Mouse (Mus musculus) lung, adult 2 months (tissue): Measurements from ENCODE around the gene Brinp2. TPM values are rescaled to one million over a fixed set of nuclear protein-coding genes. Genes with fewer than 3 reads are reported as not detected.

Experiments used
- DNase-seq: peaks from one replicate; pipeline ENCODE4 v3.0.0; 2022
- H3K4me1 ChIP-seq: fragments of 200-500 bp; 2 replicates; pipeline ENCODE4 v1.6.1; 2011; ENCODE audit warnings: low read length; ENCODE audit not compliant: control insufficient read depth, insufficient read depth
- H3K4me3 ChIP-seq: fragments of 200-500 bp; replicated peaks from 2 replicates; pipeline ENCODE3; 2011; ENCODE audit warnings: low read depth, mild to moderate bottlenecking, control low read depth, low read length; ENCODE audit errors: extremely low read depth
- CTCF ChIP-seq: fragments of 200-500 bp; IDR thresholded peaks from 2 replicates; pipeline ENCODE4 v1.5.1; 2011; ENCODE audit warnings: mild to moderate bottlenecking, low read length, control low read depth; ENCODE audit not compliant: insufficient read depth
- POLR2A ChIP-seq: fragments of 200-500 bp; IDR thresholded peaks from 2 replicates; pipeline ENCODE4 v1.6.1; 2011; ENCODE audit warnings: low read depth, mild to moderate bottlenecking, control low read depth, low read length, borderline replicate concordance; ENCODE audit errors: extremely low read depth
- WGBS: fragments of 180-500 bp; shearing (Covaris S2); methylation state at CpG from one replicate; pipeline ENCODE4 v1.1.7; 2018; 5-methylcytosine and 5-hydroxymethylcytosine counted together
- polyA plus RNA-seq: library from polyadenylated mRNA; depleted of rRNA; stranded (reverse); fragments of >200 nt; gene quantifications from 2 replicates; pipeline ENCODE4 v1.2.3, GENCODE M21; 2012

The Brinp2 gene
- polyA plus RNA-seq, 1 experiment: 0.22 TPM

DNA sequence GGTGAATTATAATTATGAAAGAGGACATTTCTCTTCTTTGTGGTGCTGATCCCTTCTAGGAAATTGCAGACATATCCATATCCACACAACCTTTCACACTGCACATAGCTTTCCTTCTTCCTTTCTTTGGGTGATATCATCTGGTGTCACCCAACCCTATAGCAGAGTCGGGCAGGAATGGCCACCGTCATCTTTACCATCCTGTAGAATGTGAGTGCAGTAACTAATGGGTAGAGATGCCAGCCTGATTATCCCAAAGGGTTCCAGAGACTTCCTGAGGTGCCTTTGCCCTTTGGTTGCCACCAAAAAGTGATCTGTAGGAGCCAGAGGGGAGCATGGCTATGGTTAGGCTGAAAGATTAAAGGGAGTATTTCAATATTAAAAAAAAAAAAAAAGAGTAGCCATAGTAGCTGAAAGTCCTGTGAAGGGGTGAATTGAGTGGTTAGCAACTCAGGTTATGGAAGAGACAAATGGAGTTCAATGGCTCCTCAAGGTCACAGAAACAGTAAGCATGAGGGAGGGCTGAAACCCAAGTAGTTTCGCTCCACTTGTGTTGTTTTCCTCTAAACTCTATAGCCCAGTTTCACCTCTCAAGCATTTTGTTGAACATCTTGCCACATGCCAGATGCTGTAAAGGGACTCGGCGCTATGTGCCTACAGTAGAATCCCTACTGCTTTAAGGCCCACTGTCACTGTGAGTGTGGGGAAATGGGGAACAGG is 96.5 kb downstream of the Brinp2 start:
- DNase-seq: no peak
- TF ChIP-seq POLR2A (no peak), CTCF (no peak)
- Histone ChIP-seq H3K4me3 (no peak overlapping the region), H3K4me1 (no peaks in the 10 kb centered on the region)
- WGBS: 86% methylated on average over 5 of the region's 5 CpGs

DNA sequence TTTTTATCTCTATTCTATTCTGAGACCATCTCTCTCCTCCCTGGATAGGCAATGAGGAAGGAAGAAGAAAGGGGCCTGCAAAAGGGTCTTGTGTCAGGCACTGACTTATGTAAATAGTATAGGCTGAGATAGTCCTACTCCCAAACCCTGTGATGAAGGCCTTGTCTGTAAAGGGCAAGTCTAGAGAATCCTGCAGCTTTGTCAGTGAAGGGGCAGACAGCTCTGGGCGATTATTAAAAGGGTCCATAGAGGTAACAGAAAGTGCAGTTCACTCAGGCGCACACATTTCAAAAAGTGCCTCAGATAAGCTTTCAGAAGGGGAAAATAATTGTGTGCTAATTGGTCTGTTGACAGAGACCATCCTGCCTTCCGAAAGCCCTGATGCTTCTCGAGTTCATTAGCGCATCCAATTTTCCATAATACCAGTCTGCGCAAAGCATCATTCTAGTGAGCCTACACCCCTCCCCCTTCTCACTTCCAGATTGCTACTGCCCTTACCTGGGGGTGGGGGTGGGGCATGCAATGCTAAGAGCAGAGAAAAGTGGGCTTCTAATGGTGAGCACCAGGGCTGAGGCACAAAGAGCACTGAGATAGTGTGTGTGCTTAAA is 97.3 kb downstream of the Brinp2 start:
- no peak overlapping the region for H3K4me3 ChIP-seq
- TF ChIP-seq CTCF (no peak), POLR2A (no peak)
- no peak for DNase-seq
- H3K4me1 ChIP-seq: no peaks in the 10 kb centered on the region
- WGBS: 71% methylated on average over 6 of the region's 6 CpGs

DNA sequence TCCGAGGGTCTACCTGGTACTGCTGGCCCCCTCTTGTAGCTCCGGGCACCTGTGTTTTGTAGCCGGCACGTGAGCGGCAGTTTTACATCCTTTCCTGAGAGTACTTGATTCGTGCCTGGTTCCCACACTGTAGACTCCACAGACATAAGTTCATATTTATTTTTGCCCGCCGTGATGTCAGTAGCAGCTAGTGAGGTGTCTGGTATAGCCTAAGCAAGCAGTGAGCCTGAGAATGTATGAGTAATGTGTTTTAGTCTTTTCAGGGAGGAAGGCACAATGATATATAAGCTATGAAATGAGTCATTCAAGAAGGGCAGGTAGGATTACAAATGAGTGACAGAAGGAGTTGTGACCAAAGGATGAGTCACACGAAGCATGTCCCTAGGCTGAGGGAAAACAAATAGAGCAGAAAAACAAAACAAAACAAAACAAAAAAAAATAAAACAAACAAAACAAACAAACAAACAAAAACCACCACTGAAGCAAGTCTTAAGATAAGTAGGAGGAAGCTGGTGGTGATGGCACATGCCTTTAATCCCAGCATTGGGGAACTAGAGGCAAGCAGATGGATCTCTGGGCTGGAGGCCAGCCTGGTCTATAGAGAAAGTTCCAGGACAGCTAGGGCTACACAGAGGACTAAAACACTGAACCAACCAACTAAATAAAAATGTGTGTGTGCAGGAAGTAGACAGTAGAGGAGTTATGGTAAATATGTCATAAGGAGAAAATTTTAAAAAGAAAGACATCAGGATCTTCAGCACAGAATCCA is 100.0 kb downstream of the Brinp2 start:
- no peak overlapping the region for H3K4me3 ChIP-seq
- 79% methylated on average over 9 of the region's 9 CpGs for WGBS
- TF ChIP-seq CTCF (no peak), POLR2A (no peak)
- H3K4me1 ChIP-seq: no peaks in the 10 kb centered on the region
- no peak for DNase-seq

DNA sequence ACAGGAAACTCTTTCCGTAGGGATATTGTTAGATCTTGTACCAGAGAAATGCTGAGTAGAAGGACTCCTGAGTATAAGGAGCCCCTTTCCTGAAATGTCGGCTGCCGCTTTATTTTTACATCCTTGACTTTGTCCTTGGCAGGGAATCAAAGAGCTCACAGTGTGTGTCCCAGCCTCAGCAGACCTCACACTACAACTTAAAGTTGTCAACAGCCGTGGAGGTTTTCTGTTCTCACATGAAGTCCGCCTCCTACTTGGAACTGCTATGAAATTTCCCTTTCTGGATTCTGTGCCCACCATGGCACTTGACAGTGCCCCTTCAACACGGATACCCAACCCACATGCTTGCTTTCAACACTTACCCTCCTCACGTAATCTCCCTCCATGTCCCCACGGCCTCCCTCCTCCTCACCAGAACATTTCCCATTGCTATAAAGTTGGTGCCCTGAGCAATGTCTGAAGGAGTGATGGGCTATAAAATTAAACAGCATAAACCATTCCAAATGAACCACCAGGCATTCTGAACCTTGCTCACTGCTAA is 103.4 kb downstream of the Brinp2 start:
- 59% methylated on average over 8 of the region's 8 CpGs for WGBS
- no peak for DNase-seq
- no peak for TF ChIP-seq POLR2A
- TF ChIP-seq CTCF: no peak
- Histone ChIP-seq H3K4me3 (no peak overlapping the region), H3K4me1 (no peaks in the 10 kb centered on the region)

DNA sequence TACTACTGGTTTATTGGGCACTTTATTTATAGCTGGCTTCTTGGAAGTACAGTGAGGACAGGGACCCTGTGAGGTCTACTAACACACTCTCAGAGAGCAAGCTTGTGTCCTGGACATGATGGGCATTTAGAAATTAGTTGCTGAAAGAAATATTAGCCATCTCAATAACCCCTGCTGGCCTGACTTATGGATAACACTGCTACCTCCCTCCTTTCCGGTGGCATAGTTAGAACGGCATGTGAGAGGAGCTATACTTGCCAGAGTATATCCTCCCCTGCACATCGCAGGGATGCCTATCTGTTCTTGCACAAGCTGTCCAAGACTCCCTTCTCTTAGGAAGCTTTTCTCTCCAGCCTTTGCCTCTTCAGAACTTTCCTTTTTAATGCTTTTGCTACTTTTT is 107.9 kb downstream of the Brinp2 start:
- 84% methylated on average over 3 of the region's 3 CpGs for WGBS
- no peak for TF ChIP-seq POLR2A
- TF ChIP-seq CTCF: no peak
- Histone ChIP-seq H3K4me1 (no peaks in the 10 kb centered on the region), H3K4me3 (no peak overlapping the region)
- no peak for DNase-seq

DNA sequence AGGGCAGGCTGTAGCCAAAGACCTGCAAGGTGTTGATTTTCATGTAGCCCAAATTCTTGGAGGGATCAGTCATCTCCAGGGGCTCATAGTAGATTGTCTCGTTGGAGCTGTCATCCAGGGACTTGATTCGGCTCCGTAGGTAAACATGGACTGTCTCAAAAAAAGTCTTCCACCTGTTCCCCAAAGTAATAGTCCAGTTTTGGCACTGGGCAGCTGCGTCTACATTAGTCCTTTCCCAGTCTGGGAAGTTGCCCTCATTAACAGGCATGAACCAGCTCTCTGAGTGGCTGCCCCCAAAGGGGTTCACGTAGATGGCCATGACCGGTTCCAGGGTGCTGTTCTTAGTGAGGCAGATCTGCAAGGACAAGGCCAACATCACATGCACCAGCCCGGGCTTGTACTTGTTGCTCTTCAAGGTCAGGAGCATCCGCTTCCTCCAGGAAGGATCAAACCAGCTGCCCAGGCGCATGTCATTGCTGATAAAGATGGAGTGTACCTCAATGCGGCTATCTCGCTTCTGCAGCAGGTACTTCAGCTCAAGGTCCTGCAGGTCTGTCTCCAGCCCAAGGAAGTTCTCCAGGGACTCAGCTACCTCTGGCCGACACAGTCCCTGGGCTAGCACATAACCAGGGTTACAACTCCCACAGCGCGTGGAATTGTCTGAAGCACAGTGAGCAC is 109.5 kb downstream of the Brinp2 start:
- no peak for DNase-seq
- 92% methylated on average over 14 of the region's 14 CpGs for WGBS
- Histone ChIP-seq H3K4me3 (no peak overlapping the region), H3K4me1 (no peaks in the 10 kb centered on the region)
- TF ChIP-seq POLR2A: no peak
- TF ChIP-seq CTCF: no peak

DNA sequence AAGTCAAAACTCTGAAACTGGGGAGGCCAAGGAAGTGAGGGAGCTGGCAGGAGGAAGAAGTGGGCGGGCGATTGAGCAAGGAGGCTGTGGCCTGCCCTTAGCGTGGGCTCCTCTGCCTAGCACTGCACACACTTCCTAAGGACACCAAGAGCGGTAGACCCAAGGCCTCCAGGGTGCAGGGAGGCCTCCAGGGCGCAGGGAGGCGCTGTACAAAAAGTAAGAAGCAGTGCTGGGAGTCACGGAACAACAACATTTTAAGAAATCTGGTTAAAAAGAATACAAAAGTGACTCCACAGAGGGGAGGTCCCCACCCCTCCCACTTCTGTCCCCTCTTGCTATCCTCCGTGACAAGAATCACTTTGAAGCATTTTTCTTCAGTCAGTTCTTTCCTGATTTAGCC is 110.6 kb downstream of the Brinp2 start:
- DNase-seq: no peak
- WGBS: 75% methylated on average over 8 of the region's 8 CpGs
- TF ChIP-seq POLR2A (no peak), CTCF (no peak)

DNA sequence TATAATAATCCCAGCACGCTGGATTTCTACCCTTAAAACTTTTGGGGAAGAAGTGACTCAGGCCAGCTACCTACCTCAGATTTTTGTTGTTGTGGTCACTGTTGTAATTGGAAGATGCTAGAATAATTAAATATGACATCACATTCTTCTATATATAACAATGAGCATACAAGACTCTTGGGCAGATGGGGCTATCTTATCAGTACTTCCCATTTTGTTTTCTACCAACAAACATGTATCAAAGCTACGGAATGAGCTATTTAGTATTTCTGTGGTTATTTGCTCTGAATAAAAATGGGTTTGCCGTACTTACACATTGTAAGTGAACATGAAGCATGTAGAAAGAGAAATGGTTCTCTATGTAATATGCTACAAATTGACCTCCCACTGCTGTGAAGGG is 112.1 kb downstream of the Brinp2 start:
- DNase-seq: no peak
- TF ChIP-seq POLR2A (no peak), CTCF (no peak)
- Histone ChIP-seq H3K4me3 (no peak overlapping the region), H3K4me1 (no peaks in the 10 kb centered on the region)
- 86% methylated on average over 3 of the region's 3 CpGs for WGBS

More for the DNA sequence above, 110.6 kb downstream of the Brinp2 start:
- H3K4me3 ChIP-seq: no peak overlapping the region
- no peaks in the 10 kb centered on the region for H3K4me1 ChIP-seq
